Mouse (Mus musculus) olfactory bulb, adult 2 months (tissue): Measurements from ENCODE around the gene Ppt2. TPM values are rescaled to one million over a fixed set of nuclear protein-coding genes. Genes with fewer than 3 reads are reported as not detected.

Experiments used
- H3K27ac ChIP-seq: fragments of 200-500 bp; 2 replicates; pipeline ENCODE4 v1.5.1; 2012; ENCODE audit warnings: low read depth, low read length; ENCODE audit not compliant: insufficient read depth
- H3K4me1 ChIP-seq: fragments of 200-500 bp; 2 replicates; pipeline ENCODE4 v1.6.1; 2012; ENCODE audit warnings: low read length; ENCODE audit not compliant: control insufficient read depth, insufficient read depth
- H3K4me3 ChIP-seq: fragments of 200-500 bp; 2 replicates; pipeline ENCODE4 v1.5.1; 2012; ENCODE audit warnings: mild to moderate bottlenecking, low read depth, low read length, moderate library complexity; ENCODE audit not compliant: insufficient read depth
- CTCF ChIP-seq: fragments of 200-500 bp; IDR thresholded peaks from 2 replicates; pipeline ENCODE4 v1.5.1; 2012; ENCODE audit warnings: low read depth, mild to moderate bottlenecking, low read length, moderate library complexity; ENCODE audit not compliant: insufficient read depth
- POLR2A ChIP-seq: fragments of 200-500 bp; IDR thresholded peaks from 2 replicates; pipeline ENCODE4 v1.6.1; 2012; ENCODE audit warnings: mild to moderate bottlenecking, low read depth, low read length, moderate library complexity; ENCODE audit not compliant: insufficient read depth
- WGBS: fragments of 180-500 bp; shearing (Covaris S2); methylation state at CpG from one replicate; pipeline ENCODE4 v1.1.7; 2018; 5-methylcytosine and 5-hydroxymethylcytosine counted together
- polyA plus RNA-seq: library from polyadenylated mRNA; stranded (reverse); fragments of >200 nt; gene quantifications from 2 replicates; pipeline ENCODE4 v1.2.4, GENCODE M21; 2012; ENCODE audit warnings: low replicate concordance; ENCODE audit not compliant: missing spikeins, insufficient read depth, insufficient read length

Gene Ppt2
- polyA plus RNA-seq, 1 experiment = not detected

- TF ChIP-seq CTCF = no peak
- Histone ChIP-seq H3K4me3 (no peak overlapping the region), H3K4me1 (peaks cover 4% of the 10 kb centered on the region; the same call in 1 of the 2 replicates), H3K27ac (no peak overlapping the region)
- 17% methylated on average over 5 of the region's 5 CpGs for WGBS
Measured at GRCm38 (mm10) chr17:34571875-34572274, 56.4 kb downstream of the Ppt2 start.

- Histone ChIP-seq H3K4me3 (no peak overlapping the region), H3K27ac (no peak overlapping the region), H3K4me1 (peaks cover 4% of the 10 kb centered on the region; the same call in 1 of the 2 replicates)
- TF ChIP-seq POLR2A (no peak), CTCF (no peak)
- WGBS = 71% methylated on average over 4 of the region's 4 CpGs
Measured at GRCm38 (mm10) chr17:34569919-34570318, 58.4 kb downstream of the Ppt2 start.

- 80% methylated on average over 13 of the region's 13 CpGs for WGBS
- Histone ChIP-seq H3K27ac (no peak overlapping the region), H3K4me1 (peaks cover 8% of the 10 kb centered on the region), H3K4me3 (no peak overlapping the region)
- no peak for TF ChIP-seq POLR2A
- no peak for TF ChIP-seq CTCF
Measured at GRCm38 (mm10) chr17:34568421-34568820, 59.9 kb downstream of the Ppt2 start.

- TF ChIP-seq CTCF = no peak
- TF ChIP-seq POLR2A = no peak
- Histone ChIP-seq H3K4me3 (no peak overlapping the region), H3K27ac (no peak overlapping the region), H3K4me1 (peaks cover 8% of the 10 kb centered on the region)
- 65% methylated on average over 9 of the region's 9 CpGs for WGBS
Measured at GRCm38 (mm10) chr17:34567311-34567710, 61.0 kb downstream of the Ppt2 start.

Other genes starting within 250 kb of the Ppt2 start
- not detected in 2 replicates for gene BC051142, start 229.7 kb downstream of the Ppt2 start, polyA plus RNA-seq
- not detected in 2 replicates for gene Btnl4, start 151.2 kb downstream of the Ppt2 start, polyA plus RNA-seq
- not detected in 2 replicates for gene Btnl6, start 111.2 kb downstream of the Ppt2 start, polyA plus RNA-seq
- not detected in 2 replicates for gene Notch4, start 64.2 kb downstream of the Ppt2 start, polyA plus RNA-seq
- not detected in 2 replicates for gene Gpsm3, start 38.7 kb downstream of the Ppt2 start, polyA plus RNA-seq
- not detected in 2 replicates for gene Pbx2, start 37.2 kb downstream of the Ppt2 start, polyA plus RNA-seq
- not detected in 2 replicates for gene Ager, start 30.6 kb downstream of the Ppt2 start, polyA plus RNA-seq
- not detected in 2 replicates for gene Rnf5, start 24.8 kb downstream of the Ppt2 start, polyA plus RNA-seq
- 342 TPM in 1 of 2 replicates, not detected in the other for gene Agpat1, start 24.2 kb downstream of the Ppt2 start, polyA plus RNA-seq
- gene Egfl8, start 12.5 kb downstream of the Ppt2 start, polyA plus RNA-seq = not detected in 2 replicates
- gene Prrt1, start 1.0 kb upstream of the Ppt2 start, polyA plus RNA-seq = not detected in 2 replicates
- not detected in 2 replicates for gene Fkbpl, start 16.3 kb upstream of the Ppt2 start, polyA plus RNA-seq
- not detected in 2 replicates for gene Atf6b, start 18.6 kb upstream of the Ppt2 start, polyA plus RNA-seq
- not detected in 2 replicates for gene Tnxb, start 42.0 kb upstream of the Ppt2 start, polyA plus RNA-seq
- not detected in 2 replicates for gene C4b, start 115.4 kb upstream of the Ppt2 start, polyA plus RNA-seq
- gene Cyp21a1, start 176.1 kb upstream of the Ppt2 start, polyA plus RNA-seq = not detected in 2 replicates
- not detected in 2 replicates for gene Stk19, start 208.4 kb upstream of the Ppt2 start, polyA plus RNA-seq
- gene Dxo, start 208.5 kb upstream of the Ppt2 start, polyA plus RNA-seq = not detected in 2 replicates
- gene Skiv2l, start 221.7 kb upstream of the Ppt2 start, polyA plus RNA-seq = not detected in 2 replicates
- not detected in 2 replicates for gene Nelfe, start 221.9 kb upstream of the Ppt2 start, polyA plus RNA-seq
- not detected in 2 replicates for gene Cfb, start 234.0 kb upstream of the Ppt2 start, polyA plus RNA-seq